Mouse (Mus musculus) lung, postnatal 14 days (tissue): ENCODE results near the gene Krt10.

ENCODE experiments used
- DNase-seq: peaks from one replicate; pipeline ENCODE4 v3.0.0; 2021

The Krt10 gene

GRCm38 (mm10) chr11:99369853-99370451, 19.2 kb downstream of the Krt10 start:
- no peak for DNase-seq

DNA sequence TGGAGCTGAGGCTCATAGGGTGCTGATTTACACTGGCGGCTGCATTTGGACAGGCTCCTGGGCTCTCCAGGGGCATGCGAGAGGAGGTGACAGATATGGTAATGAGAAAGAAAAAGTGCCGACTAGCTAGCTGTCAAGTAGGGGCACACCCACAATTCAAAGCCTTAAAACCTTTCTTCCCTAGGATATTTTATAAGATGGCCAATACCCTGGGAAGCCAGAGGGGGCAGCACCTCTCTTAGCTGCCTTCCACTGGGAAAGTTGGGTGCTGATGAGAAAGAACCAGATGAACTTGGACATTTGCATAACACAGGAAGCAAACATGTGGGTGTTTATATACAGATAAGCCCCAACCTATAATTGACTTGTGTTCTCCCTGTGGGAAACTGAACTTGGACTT, 19.9 kb downstream of the Krt10 start:
- peak; percentile 7 for DNase-seq

GRCm38 (mm10) chr11:99366791-99367190, 22.4 kb downstream of the Krt10 start:
- DNase-seq, result peak; percentile 22

DNA sequence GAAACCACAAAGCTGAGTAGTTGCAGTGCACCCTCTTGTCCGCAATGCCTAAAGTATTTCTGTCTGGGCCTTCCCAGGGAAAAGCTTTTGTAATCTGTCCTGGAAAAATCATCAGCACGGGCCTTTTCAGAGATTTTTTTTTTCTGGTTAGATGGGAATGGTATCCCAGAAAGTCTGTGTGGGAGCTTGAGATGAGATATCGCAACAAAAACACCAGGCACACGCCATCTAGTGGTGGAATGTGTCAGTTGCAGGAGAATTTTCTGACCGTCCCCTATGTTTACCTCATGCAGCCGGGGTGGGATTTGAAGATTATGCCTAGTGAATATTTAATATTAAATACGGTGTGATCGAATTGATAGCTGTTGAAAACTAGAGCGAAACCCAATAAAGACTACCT, 24.8 kb downstream of the Krt10 start:
- DNase-seq, result peak; percentile 25

- DNase-seq, result no peak
Observed at GRCm38 (mm10) chr11:99361423-99361822, 27.7 kb downstream of the Krt10 start.

DNA sequence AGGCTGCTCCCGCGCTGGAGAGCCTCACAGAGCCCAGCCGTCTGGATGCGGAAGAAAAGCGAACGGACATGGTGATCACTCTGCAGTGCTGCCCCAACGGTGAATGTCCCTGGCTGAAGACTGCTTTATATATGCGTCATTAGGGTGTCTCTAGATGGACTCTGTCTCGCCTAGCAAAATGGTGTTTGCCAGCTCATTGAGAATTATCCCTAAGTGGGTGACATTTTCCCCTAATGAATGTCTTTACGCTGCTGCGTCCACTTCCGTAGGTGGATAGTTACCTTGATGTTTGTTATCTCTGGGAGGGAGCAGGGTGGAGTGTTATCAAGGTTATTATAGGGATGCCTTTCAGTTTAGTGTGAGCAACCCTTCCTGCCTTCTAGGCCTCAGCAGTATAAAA, 38.2 kb downstream of the Krt10 start, which contains the start of gene Krt27:
Gene Krt27 (minus strand): TSS at position 101 of the 400 bp plus-strand sequence.
- DNase-seq, result no peak

DNA sequence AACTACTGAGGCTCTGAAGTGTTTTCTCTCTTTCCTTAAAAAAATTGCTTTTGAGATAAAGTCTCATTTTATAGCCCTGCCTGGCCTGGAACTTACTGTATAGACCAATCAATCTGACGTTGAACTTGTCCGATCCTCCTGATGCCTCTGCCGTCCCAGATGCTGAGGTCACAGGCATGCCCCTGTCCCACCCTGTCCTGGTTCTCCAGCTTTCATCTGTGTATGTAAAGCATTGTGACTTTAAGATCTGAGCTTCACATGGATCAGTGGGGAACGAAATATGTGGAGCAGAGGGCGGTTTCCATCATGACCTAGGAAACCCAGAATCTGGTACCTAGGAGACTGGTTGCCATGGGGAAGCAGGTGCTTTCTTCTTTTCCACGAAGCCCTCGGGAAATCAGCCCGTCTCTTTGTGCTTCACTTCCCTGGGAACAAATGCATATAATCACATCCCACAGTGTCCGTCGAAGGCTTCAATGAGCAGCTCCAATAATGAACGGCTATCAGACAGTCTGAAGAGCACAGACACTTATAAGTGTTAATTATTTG, 49.8 kb downstream of the Krt10 start:
- no peak for DNase-seq

DNA sequence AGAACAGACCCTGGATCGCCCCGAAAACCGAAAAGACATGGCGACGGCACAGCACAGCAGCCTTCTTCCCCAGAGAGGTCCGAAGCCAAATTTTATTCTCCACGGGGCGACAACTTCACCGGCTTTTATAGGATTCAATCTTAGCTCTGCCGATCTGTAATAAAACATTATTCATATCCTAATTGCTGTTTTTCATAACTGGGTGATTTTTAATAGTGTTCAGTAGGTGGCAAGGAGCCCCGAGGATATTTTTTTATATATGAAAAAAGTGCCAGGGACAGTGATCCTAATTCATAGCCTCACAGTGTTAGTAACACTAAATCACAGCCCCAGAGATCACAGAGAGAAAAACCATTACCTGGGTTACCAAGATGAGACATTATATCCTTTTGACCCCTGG, 51.3 kb downstream of the Krt10 start, which contains the start of gene Krt26:
Gene Krt26 (minus strand): TSS at position 101 of the 400 bp plus-strand sequence.
- no peak for DNase-seq
